Mouse (Mus musculus) MEL (cell line): ENCODE measurements at regions not wholly inside any gene's neighbourhood (a gene's known extent, or its start where the extent isn't known, plus 50 kb on each side); places are given as distances from the start of the nearest gene placed in this dataset.

Experiments
- DNase-seq: peaks from one replicate; pipeline ENCODE4 v3.0.0; 2011; ENCODE audit warnings: low read depth, low spot score
- H3K27ac ChIP-seq: 2 replicates; pipeline ENCODE4 v1.5.1; 2012; ENCODE audit warnings: low read depth, mild to moderate bottlenecking, control low read depth, low read length, moderate library complexity; ENCODE audit not compliant: control insufficient read depth
- H3K27me3 ChIP-seq, 2 experiments: fragments of 150-350 bp in 1 of 2; sonication (generic) in 1 of 2; 2 replicates each; pipeline ENCODE4 v1.6.1; 2012; ENCODE audit warnings: low read length in 2 of 2, mild to moderate bottlenecking in 2 of 2, improper control_type of control experiment in 1 of 2, moderate library complexity in 1 of 2; ENCODE audit not compliant: insufficient read depth in 2 of 2, control insufficient read depth in 1 of 2
- H3K36me3 ChIP-seq, 2 experiments: 2 replicates each; pipeline ENCODE4 v1.6.1; 2012 to 2014; ENCODE audit warnings: low read length in 2 of 2, improper control_type of control experiment in 1 of 2, inconsistent platforms in 1 of 2, mild to moderate bottlenecking in 1 of 2; ENCODE audit not compliant: insufficient read depth in 2 of 2, control insufficient read depth in 1 of 2
- H3K4me1 ChIP-seq, 2 experiments: fragments of 150-350 bp in 1 of 2; sonication (generic) in 1 of 2; 2 replicates each; pipeline ENCODE4 v1.6.1; 2012; ENCODE audit warnings: low read length in 2 of 2, improper control_type of control experiment in 1 of 2, mild to moderate bottlenecking in 1 of 2; ENCODE audit not compliant: insufficient read depth in 2 of 2, control insufficient read depth in 1 of 2
- H3K4me3 ChIP-seq, 2 experiments: fragments of 150-350 bp in 1 of 2; sonication (generic) in 1 of 2; 2 replicates each; pipeline ENCODE4 v1.5.1; 2012; ENCODE audit warnings: low read depth in 2 of 2, low read length in 2 of 2, mild to moderate bottlenecking in 2 of 2, moderate library complexity in 2 of 2, control low read depth in 1 of 2, improper control_type of control experiment in 1 of 2; ENCODE audit not compliant: control insufficient read depth in 1 of 2, insufficient read depth in 1 of 2
- H3K79me2 ChIP-seq: 2 replicates; pipeline ENCODE4 v1.6.1; 2012; ENCODE audit warnings: mild to moderate bottlenecking, low read length, moderate library complexity; ENCODE audit not compliant: control insufficient read depth, poor library complexity, insufficient read depth
- H3K9ac ChIP-seq: 2 replicates; pipeline ENCODE4 v1.6.1; 2012; ENCODE audit warnings: low read depth, mild to moderate bottlenecking, control low read depth, low read length, moderate library complexity; ENCODE audit not compliant: control insufficient read depth, poor library complexity, severe bottlenecking
- H3K9me3 ChIP-seq: fragments of 150-350 bp; sonication (generic); replicated peaks from 2 replicates; pipeline ENCODE4 v1.6.1; 2012; ENCODE audit warnings: mild to moderate bottlenecking, low read length, improper control_type of control experiment, moderate library complexity; ENCODE audit not compliant: insufficient read depth
- BHLHE40 ChIP-seq: IDR thresholded peaks from 2 replicates; pipeline ENCODE4 v1.6.1; 2012; ENCODE audit warnings: low read depth, mild to moderate bottlenecking, inconsistent platforms, low read length, improper control_type of control experiment, borderline replicate concordance
- CHD2 ChIP-seq: IDR thresholded peaks from 2 replicates; pipeline ENCODE4 v1.6.1; 2011; ENCODE audit warnings: low read length, improper control_type of control experiment
- CTCF ChIP-seq, 3 experiments: IDR thresholded peaks in 2 of 3; conservative IDR thresholded peaks in 1 of 3; 2 replicates each; pipeline ENCODE4 v1.5.1; 2011 to 2012; ENCODE audit warnings: low read length in 3 of 3, low read depth in 2 of 3, mild to moderate bottlenecking in 2 of 3, improper control_type of control experiment in 1 of 3, inconsistent platforms in 1 of 3, mixed read lengths in 1 of 3, moderate library complexity in 1 of 3; ENCODE audit not compliant: control insufficient read depth in 1 of 3, insufficient read depth in 1 of 3, poor library complexity in 1 of 3, severe bottlenecking in 1 of 3
- EP300 ChIP-seq, 2 experiments: IDR thresholded peaks; 2 replicates each; pipeline ENCODE4 v1.6.1; 2011; ENCODE audit warnings: improper control_type of control experiment in 2 of 2, low read length in 2 of 2, low read depth in 1 of 2, mild to moderate bottlenecking in 1 of 2
- ETS1 ChIP-seq: IDR thresholded peaks from 2 replicates; pipeline ENCODE4 v1.6.1; 2012; ENCODE audit warnings: low read depth, mild to moderate bottlenecking, inconsistent platforms, low read length, improper control_type of control experiment, moderate library complexity
- GABPA ChIP-seq: IDR thresholded peaks from 2 replicates; pipeline ENCODE4 v1.6.1; 2012; ENCODE audit warnings: low read depth, mild to moderate bottlenecking, inconsistent platforms, low read length, improper control_type of control experiment, moderate library complexity
- JUND ChIP-seq: IDR thresholded peaks from 2 replicates; pipeline ENCODE4 v1.6.1; 2011; ENCODE audit warnings: low read depth, mild to moderate bottlenecking, improper control_type of control experiment, low read length
- KAT2A ChIP-seq: conservative IDR thresholded peaks from 2 replicates; pipeline ENCODE4 v1.6.1; 2012; ENCODE audit warnings: low read depth, low read length, improper control_type of control experiment, inconsistent platforms
- MAZ ChIP-seq: IDR thresholded peaks from 2 replicates; pipeline ENCODE4 v1.6.1; 2012; ENCODE audit warnings: low read depth, mild to moderate bottlenecking, inconsistent platforms, low read length, improper control_type of control experiment
- MEF2A ChIP-seq: IDR thresholded peaks from 2 replicates; pipeline ENCODE4 v1.6.1; 2014; ENCODE audit warnings: low read depth, mild to moderate bottlenecking, inconsistent platforms, low read length, improper control_type of control experiment; ENCODE audit not compliant: poor library complexity, insufficient replicate concordance, severe bottlenecking; ENCODE audit errors: extremely low read depth
- MYB ChIP-seq: IDR thresholded peaks from 2 replicates; pipeline ENCODE4 v1.6.1; 2011; ENCODE audit warnings: mild to moderate bottlenecking, low read depth, low read length, improper control_type of control experiment
- NELFE ChIP-seq: IDR thresholded peaks from 2 replicates; pipeline ENCODE4 v1.6.1; 2011; ENCODE audit warnings: low read depth, low read length, improper control_type of control experiment
- NRF1 ChIP-seq: IDR thresholded peaks from 2 replicates; pipeline ENCODE4 v1.6.1; 2014; ENCODE audit warnings: low read depth, mild to moderate bottlenecking, inconsistent platforms, low read length, improper control_type of control experiment, moderate library complexity; ENCODE audit not compliant: poor library complexity, insufficient read depth, severe bottlenecking
- POLR2A ChIP-seq, 2 experiments: IDR thresholded peaks; 2 replicates each; pipeline ENCODE4 v1.6.1; 2011 to 2012; ENCODE audit warnings: low read length in 2 of 2, mild to moderate bottlenecking in 2 of 2, control low read depth in 1 of 2, improper control_type of control experiment in 1 of 2, low read depth in 1 of 2, moderate library complexity in 1 of 2; ENCODE audit not compliant: control insufficient read depth in 1 of 2, insufficient read depth in 1 of 2, poor library complexity in 1 of 2
- POLR2AphosphoS2 ChIP-seq: IDR thresholded peaks from 2 replicates; pipeline ENCODE4 v1.6.1; 2011; ENCODE audit warnings: low read length, improper control_type of control experiment
- RAD21 ChIP-seq: IDR thresholded peaks from 2 replicates; pipeline ENCODE4 v1.6.1; 2011; ENCODE audit warnings: mild to moderate bottlenecking, low read depth, low read length, improper control_type of control experiment
- SMC3 ChIP-seq: IDR thresholded peaks from 2 replicates; pipeline ENCODE4 v1.6.1; 2011; ENCODE audit warnings: low read depth, low read length, improper control_type of control experiment
- TAL1 ChIP-seq: IDR thresholded peaks from 2 replicates; pipeline ENCODE4 v1.6.1; 2012; ENCODE audit warnings: mild to moderate bottlenecking, inconsistent platforms, low read length, moderate library complexity, mixed read lengths
- TBP ChIP-seq: IDR thresholded peaks from 2 replicates; pipeline ENCODE4 v1.8.0; 2011; ENCODE audit warnings: low read depth, low read length, improper control_type of control experiment
- USF1 ChIP-seq: IDR thresholded peaks from 2 replicates; pipeline ENCODE4 v1.6.1; 2014; ENCODE audit warnings: low read depth, mild to moderate bottlenecking, inconsistent platforms, low read length, improper control_type of control experiment, moderate library complexity
- USF2 ChIP-seq, 2 experiments: IDR thresholded peaks; 2 replicates each; pipeline ENCODE4 v1.6.1; 2011 to 2012; ENCODE audit warnings: improper control_type of control experiment in 2 of 2, low read length in 2 of 2, borderline replicate concordance in 1 of 2, inconsistent platforms in 1 of 2, low read depth in 1 of 2, mild to moderate bottlenecking in 1 of 2; ENCODE audit not compliant: insufficient read depth in 1 of 2
- ZC3H11A ChIP-seq: IDR thresholded peaks from 2 replicates; pipeline ENCODE4 v1.6.1; 2012; ENCODE audit warnings: low read depth, mild to moderate bottlenecking, inconsistent platforms, low read length, improper control_type of control experiment
- ZKSCAN1 ChIP-seq: IDR thresholded peaks from 2 replicates; pipeline ENCODE4 v1.6.1; 2012; ENCODE audit warnings: low read depth, mild to moderate bottlenecking, inconsistent platforms, low read length, improper control_type of control experiment, moderate library complexity
- ZNF384 ChIP-seq: IDR thresholded peaks from 2 replicates; pipeline ENCODE4 v1.6.1; 2012; ENCODE audit warnings: low read depth, mild to moderate bottlenecking, inconsistent platforms, low read length, improper control_type of control experiment

DNA sequence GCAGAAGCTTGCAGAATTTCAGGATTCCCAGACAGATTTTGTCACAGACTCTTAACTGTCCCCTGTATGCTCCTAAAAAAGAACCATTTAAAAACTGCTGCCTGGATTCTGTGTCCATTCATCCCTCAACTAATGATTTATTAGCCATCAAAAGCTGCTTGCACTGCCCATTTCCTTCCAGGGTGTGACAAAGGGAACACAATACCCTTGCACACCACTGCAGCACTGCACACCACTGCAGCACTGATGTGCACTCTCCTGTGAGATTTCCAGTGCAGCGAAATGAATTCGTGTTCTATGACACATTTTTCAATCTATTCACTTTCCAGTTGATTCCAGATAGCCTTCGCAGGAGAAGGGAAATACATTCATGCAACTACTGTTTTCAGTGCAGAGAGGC lies 555.0 kb upstream of the Adamts5 start:
- no peak overlapping the region for H3K4me3 ChIP-seq

DNA sequence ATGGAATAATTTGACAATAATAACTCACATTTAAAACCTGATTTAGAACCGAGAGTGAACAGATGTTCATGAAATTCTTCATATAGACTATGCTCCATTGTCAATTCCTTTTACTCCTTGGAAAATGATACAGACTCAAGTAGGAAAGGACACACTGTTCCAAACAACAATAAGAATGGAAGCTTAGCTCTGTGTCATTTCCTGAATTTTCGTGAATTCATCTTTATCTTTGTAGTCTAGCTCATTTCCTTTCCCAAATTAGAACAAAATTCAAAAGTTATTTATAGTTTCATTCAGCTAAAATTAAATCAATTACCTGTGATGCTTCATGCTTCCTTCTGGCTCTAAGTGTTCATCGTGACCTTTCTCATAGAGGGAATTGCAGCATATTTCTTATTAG lies 553.2 kb upstream of the Adamts5 start:
- H3K27ac ChIP-seq, result no peak overlapping the region
- H3K4me1 ChIP-seq, result no peaks in the 10 kb centered on the region
- H3K27me3 ChIP-seq, result no peaks in the 10 kb centered on the region
- H3K36me3 ChIP-seq, result no peaks in the 10 kb centered on the region
- TF ChIP-seq NELFE (no peak), JUND (no peak), TAL1 (no peak), ETS1 (no peak), POLR2AphosphoS2 (no peak), EP300 (IDR thresholded peaks at IDR 0.05; ENCODE audit: low read depth in 1 of 2, low read length in 2 of 2) (no peak), NRF1 (no peak), RAD21 (no peak), ZC3H11A (no peak), USF2 (IDR thresholded peaks at IDR 0.05; ENCODE audit: borderline replicate concordance in 1 of 2, insufficient read depth in 1 of 2, low read depth in 1 of 2, low read length in 2 of 2) (no peak), BHLHE40 (no peak), POLR2A (IDR thresholded peaks at IDR 0.05; ENCODE audit: control insufficient read depth in 1 of 2, insufficient read depth in 1 of 2, low read depth in 1 of 2, low read length in 2 of 2, poor library complexity in 1 of 2) (no peak), ZNF384 (no peak), CHD2 (no peak), KAT2A (no peak), GABPA (no peak)
- TF ChIP-seq, all 39 proteins: peak for 0
- Histone ChIP-seq H3K9ac (no peak overlapping the region), H3K79me2 (no peaks in the 10 kb centered on the region), H3K4me3 (no peak overlapping the region), H3K9me3 (no peaks in the 10 kb centered on the region)
- no peak for DNase-seq

More for the DNA sequence above, 555.0 kb upstream of the Adamts5 start:
- Histone ChIP-seq H3K79me2 (no peaks in the 10 kb centered on the region), H3K9me3 (no peaks in the 10 kb centered on the region), H3K27ac (no peak overlapping the region), H3K36me3 (no peaks in the 10 kb centered on the region), H3K4me1 (no peaks in the 10 kb centered on the region), H3K9ac (no peak overlapping the region), H3K27me3 (no peaks in the 10 kb centered on the region)
- no peak for TF ChIP-seq EP300 (IDR thresholded peaks at IDR 0.05; ENCODE audit: low read depth in 1 of 2, low read length in 2 of 2)
- TF ChIP-seq GABPA, result no peak
- no peak for TF ChIP-seq TAL1
- TF ChIP-seq BHLHE40, result no peak
- TF ChIP-seq USF2 (IDR thresholded peaks at IDR 0.05; ENCODE audit: borderline replicate concordance in 1 of 2, insufficient read depth in 1 of 2, low read depth in 1 of 2, low read length in 2 of 2), result no peak
- TF ChIP-seq ZNF384, result no peak
- TF ChIP-seq CTCF (IDR thresholded peaks at IDR 0.05 in 2 of 3, conservative IDR thresholded peaks at IDR 0.05 in 1 of 3; ENCODE audit: control insufficient read depth in 1 of 3, insufficient read depth in 1 of 3, low read depth in 2 of 3, low read length in 3 of 3, poor library complexity in 1 of 3, severe bottlenecking in 1 of 3), result no peak
- no peak for TF ChIP-seq NELFE
- TF ChIP-seq ZKSCAN1, result no peak
- no peak for TF ChIP-seq USF1
- no peak for TF ChIP-seq MYB
- TF ChIP-seq NRF1, result no peak
- no peak for TF ChIP-seq SMC3
- TF ChIP-seq TBP, result no peak
- TF ChIP-seq MAZ, result no peak
- no peak for TF ChIP-seq ZC3H11A
- TF ChIP-seq MEF2A, result no peak
- TF ChIP-seq RAD21, result no peak
- no peak for TF ChIP-seq POLR2AphosphoS2
- no peak for DNase-seq
